Mouse (Mus musculus): ENCODE measurements around the gene Epha7.

Epha7 gene

DNA sequence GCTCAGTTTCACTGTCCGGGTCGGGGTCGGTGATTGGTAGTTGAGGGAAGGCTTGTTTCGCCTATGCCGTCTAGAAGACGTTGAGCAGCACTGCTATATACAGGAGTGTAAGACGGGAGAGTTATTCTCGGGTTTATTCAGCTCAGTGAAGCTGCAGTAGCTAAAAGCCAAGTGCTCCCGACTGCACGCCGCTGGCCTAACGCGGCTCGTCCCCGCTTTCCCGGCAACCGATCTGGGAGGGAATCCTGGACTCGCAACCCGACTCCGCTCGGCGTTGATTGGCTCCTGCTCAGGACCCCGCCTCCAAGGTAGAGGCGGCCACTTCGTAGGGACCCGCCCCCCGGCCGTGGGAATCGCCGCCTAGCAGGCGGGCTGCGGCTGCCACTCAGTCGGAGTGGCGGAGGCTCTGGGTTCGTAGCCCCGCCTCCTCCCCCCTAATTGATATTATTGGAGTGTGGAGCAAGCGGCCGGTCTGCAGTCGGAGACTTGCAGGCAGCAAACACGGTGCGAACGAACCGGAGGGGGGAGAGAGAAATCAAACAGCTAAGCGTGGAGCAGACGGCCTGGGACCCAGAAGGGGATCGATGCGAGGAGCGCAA lies at the start of gene Epha7:
Gene Epha7 (plus strand): TSS at position 441 of the 599 bp plus-strand sequence.
- DNase-seq (ENCODE audit: low spot score), result peak; percentile 98

DNA sequence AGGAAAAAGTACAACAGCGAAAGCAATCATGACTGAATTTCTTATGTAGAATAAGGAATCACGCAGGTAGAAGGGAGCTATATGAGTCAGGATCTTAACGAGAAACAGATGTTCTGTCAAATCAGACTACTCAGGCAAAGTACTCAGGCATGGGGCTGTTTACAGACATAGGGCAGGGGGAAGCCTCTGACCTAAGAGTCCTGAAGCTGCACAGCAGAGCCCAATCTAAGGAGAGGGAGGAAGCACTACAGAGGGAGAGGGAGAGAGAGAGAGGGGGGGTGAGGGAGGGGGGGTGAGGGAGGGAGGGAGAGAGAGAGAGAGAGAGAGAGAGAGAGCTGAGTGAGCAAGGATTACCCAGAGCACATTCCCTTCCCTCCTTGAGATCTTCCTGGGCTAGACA lies 29.0 kb upstream of the Epha7 start:
- no peak for DNase-seq (ENCODE audit: low spot score)

- peak; percentile 17 for DNase-seq (ENCODE audit: low spot score)
Observed at GRCm38 (mm10) chr4:28808800-28809199, 4.1 kb upstream of the Epha7 start.

DNA sequence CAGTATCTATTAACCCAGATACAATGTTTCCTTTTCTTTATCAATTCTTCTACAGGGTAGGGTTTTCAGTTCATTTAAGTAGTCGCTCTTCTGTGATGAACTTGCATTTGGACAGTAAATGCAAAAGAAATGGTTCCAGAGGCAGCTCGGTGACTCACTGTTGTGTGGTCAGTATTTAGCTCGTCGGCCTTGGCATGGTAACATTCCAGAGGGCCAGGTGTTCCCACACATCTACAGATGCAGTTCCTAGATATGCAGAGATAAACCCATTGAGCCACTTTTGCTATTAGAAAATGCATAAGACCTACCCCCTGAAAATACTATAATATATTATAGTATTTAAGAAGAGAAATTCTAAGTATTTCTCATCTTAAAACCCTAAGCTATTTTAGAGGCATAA lies 3.2 kb upstream of the Epha7 start:
- no peak for DNase-seq (ENCODE audit: low spot score)

GRCm38 (mm10) chr4:28813551-28814475 lies 882 bp downstream of the Epha7 start:
- DNase-seq (ENCODE audit: low spot score), result peak; percentile 20

- DNase-seq (ENCODE audit: low spot score), result no peak
Observed at GRCm38 (mm10) chr4:28814476-28814815, 1.5 kb downstream of the Epha7 start.

DNA sequence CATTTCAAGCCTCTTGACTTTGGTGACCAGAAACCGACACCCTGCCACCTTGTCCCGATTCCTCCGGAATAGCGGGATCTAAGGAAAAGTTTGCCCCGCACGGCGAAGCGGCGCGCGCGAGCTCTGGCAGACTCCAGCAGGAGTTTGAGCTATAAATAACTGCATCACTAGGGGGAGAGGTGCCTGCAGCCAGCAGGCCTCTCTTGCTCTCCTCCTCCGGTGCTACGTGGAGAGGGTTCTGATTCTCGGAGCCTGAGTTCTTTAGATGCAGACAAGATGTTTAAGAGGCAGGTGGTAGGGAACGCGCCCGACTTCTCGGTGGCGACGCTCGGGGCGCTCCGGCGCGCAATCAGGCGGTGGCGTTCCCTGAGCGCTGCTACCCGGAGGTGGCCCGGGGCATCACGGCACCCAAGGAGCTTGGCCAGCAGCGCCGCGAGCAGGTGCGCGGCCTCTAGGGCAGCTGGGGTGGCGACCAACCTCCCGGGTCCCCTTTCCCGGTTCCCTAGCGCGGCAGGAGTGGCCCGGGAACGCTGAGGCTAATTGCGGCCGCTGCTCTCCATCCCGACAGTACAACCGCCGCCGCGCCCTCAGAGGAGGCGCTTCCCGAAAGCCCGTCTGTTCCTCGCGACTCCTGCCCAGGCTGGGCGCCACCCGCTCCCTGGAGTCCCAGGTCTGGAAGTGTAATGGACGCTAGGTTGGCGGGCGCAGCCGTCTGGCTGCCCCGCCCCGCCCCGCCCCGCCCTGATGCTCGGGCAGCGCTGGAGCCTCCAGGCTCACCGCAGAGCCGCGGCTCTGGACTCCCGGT lies 2.1 kb downstream of the Epha7 start:
- peak; percentile 42 for DNase-seq (ENCODE audit: low spot score)

DNA sequence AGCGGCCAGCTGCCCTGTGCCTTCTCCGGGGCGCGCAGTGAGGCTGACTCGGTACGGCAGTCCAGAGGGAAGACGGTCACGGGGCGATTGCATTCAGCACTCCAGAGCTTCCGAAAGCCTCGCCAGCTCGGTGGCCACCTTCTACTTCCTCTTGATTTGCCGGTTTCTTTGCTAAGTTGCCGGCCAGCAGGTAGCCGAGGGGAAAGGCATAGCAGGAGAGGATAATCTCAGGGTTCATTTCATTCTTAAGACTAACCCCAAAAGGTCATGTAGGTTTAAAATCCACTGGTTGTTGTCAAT lies 2.6 kb downstream of the Epha7 start:
- DNase-seq (ENCODE audit: low spot score), result no peak

DNA sequence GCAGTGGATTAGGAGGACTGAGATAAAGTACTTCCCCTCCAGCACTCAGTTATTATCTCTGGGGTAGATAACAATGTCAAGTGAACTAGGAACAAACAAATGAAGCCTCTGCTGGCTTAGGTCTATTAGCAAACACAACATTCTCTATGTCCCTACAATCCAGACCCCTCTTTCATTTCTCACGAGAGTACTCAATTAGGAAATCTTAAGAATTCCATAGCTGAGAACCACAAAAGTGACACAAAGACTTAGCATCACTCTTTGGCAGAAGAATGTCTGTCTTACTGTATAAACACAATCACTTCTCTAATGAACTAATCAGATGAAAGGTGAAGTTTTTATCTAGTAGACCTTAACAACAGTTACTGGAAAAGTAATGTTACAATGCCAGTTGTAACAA lies 10.7 kb downstream of the Epha7 start:
- DNase-seq (ENCODE audit: low spot score), result no peak

- DNase-seq (ENCODE audit: low spot score), result peak; percentile 10
Observed at GRCm38 (mm10) chr4:28824616-28825015, 11.7 kb downstream of the Epha7 start.

GRCm38 (mm10) chr4:28837669-28838068 lies 24.7 kb downstream of the Epha7 start:
- no peak for DNase-seq (ENCODE audit: low spot score)

DNA sequence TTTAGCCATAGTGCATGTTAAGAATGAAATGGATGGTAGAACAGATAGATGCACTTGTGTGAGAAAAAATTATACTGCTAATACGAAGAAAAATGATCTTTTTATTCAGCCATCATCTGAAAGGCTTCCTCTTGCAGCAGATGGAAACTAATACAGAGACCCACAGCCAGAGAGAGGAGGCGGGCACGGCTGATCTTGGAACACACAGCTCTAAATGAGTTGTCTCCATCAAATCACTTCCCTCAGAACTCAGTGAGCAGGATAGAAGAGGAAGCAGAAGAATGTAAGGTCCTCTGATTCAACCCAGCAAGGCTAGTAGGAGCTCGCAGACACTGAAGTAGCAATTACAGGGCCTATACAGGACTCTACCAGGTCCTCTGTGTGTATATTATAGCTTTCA lies 33.4 kb downstream of the Epha7 start:
- no peak for DNase-seq (ENCODE audit: low spot score)

- DNase-seq (ENCODE audit: low spot score), result no peak
Observed at GRCm38 (mm10) chr4:28850388-28850787, 37.5 kb downstream of the Epha7 start.

DNA sequence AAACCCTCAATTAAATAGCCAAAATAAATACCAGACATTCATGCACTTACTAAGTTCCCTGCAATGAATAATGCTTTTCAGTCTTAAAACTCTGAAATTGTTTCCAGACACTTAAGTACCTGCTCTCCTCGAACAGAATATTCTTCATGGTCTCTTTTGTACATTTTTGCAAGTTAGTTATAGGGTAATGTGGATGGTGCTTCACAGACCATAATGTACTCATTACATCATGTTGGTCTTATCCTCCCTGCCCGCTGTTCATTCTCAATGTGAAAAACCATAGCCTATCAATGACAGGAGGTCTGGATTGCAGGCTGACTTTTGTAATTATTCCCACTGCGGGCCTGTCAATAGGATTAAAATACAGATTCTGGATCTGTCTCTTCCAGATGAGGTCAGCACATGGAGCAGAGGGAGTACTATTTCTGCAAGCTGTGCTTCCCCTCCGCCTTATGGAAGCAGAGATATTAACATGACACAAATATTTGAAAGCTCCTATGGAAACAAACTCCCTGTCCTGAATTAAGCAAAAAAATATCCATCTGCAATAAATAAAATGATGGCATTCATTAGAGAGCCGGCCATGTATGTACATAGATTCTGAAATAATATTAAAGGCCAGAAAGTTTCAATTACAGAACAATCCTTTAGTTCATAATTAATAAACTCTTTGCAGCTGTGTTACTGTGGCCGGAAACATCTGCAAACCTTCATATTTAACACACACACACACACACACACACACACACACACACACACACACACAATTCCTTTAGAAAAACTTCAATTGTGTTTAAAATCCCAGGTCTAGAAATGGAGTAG lies 50.1 kb downstream of the Epha7 start:
- DNase-seq (ENCODE audit: low spot score), result no peak

- DNase-seq (ENCODE audit: low spot score), result no peak
Observed at GRCm38 (mm10) chr4:28866411-28866810, 53.5 kb downstream of the Epha7 start.

DNA sequence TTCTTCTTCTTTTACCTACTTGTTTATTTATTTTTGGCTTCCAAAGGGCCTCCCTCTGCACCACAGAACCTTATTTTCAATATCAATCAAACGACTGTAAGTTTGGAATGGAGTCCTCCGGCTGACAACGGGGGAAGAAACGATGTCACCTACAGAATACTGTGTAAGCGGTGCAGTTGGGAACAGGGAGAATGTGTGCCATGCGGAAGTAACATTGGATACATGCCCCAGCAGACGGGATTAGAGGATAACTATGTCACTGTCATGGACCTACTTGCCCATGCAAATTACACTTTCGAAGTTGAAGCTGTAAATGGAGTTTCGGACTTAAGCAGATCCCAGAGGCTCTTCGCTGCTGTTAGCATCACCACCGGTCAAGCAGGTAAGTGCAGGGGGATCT lies 58.7 kb downstream of the Epha7 start:
- no peak for DNase-seq (ENCODE audit: low spot score)

- DNase-seq (ENCODE audit: low spot score), result no peak
Observed at GRCm38 (mm10) chr4:28881271-28882044, 68.5 kb downstream of the Epha7 start.

GRCm38 (mm10) chr4:28889630-28890029 lies 76.7 kb downstream of the Epha7 start:
- no peak for DNase-seq (ENCODE audit: low spot score)

DNA sequence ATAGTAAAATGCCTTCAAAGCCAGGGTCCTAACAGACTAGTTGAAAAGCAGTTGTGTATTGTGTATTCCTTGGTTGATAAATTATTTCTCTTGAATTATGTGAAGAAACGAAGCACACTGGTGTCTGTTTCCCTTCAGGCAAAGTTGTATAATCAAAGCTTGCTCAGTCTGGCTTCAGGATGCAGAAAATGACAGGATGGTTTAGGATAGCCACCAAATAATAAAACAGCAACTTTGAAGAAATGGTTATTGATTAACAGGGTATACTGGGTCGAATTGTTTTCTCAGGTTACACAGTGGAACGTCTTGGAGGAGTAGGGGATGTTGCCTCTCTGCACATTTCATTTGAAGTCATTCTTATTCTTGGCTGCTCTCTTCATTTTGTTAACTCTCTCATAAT lies 77.2 kb downstream of the Epha7 start:
- DNase-seq (ENCODE audit: low spot score), result no peak

GRCm38 (mm10) chr4:28895480-28895879 lies 82.5 kb downstream of the Epha7 start:
- DNase-seq (ENCODE audit: low spot score), result no peak

- DNase-seq (ENCODE audit: low spot score), result no peak
Observed at GRCm38 (mm10) chr4:28899373-28899772, 86.4 kb downstream of the Epha7 start.

All from urinary bladder, postnatal 14 days (tissue).